Mouse (Mus musculus): ENCODE measurements at regions not wholly inside any gene's neighbourhood (a gene's known extent, or its start where the extent isn't known, plus 50 kb on each side); places are given as distances from the start of the nearest gene placed in this dataset.

DNA sequence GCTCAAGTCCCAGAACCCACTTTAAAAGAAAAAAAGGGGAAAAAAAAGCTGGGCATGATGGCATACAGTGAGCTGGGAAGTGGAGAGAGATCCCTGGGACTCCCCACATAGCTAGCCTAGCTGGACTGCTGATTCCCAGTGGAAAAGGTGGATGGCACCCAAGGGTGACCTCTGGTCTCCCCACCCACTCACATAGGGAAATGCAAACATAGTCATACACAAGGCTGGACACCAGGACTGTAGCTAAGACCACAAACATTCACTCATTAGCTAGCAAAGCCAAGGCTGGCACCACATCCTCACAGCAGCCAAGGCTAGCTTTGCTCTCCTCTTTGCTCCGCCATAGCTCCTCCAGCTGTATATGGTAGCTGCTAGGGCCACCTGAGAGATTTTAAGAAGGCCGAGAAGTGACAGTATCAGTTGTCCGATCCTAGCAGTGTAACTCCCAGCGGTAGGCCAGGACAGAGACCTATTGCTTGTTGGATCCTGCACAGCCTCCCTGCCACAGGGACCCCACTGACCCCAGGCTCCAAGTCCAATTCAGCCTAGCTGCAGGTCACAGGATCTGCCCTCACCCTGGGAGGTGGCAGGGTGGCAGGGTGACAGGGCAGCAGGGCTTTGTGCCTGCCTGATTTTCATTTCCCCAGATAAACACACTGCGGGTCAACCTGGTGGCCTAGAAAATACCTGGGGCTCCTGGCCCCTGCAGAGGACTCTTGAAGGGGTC, 119.8 kb upstream of the Gli2 start:
- no peaks in the 10 kb centered on the region for H3K4me1 ChIP-seq (ENCODE audit: control insufficient read depth, insufficient read depth, low read length)
- no peaks in the 10 kb centered on the region for H3K36me3 ChIP-seq (ENCODE audit: control insufficient read depth, insufficient read depth, low read length)
- TF ChIP-seq POLR2A (IDR thresholded peaks at IDR 0.05; ENCODE audit: control insufficient read depth, low read depth, low read length) (no peak), CTCF (IDR thresholded peaks at IDR 0.05; ENCODE audit: control insufficient read depth, insufficient read depth, insufficient replicate concordance, low read depth, low read length) (no peak)
- H3K27me3 ChIP-seq (ENCODE audit: control insufficient read depth, insufficient read depth, low read length): no peaks in the 10 kb centered on the region
- H3K27ac ChIP-seq (ENCODE audit: control insufficient read depth, insufficient read depth, low read depth, low read length): no peak overlapping the region
- no peak overlapping the region for H3K4me3 ChIP-seq (ENCODE audit: control insufficient read depth, low read depth, low read length)

- TF ChIP-seq POLR2A (IDR thresholded peaks at IDR 0.05; ENCODE audit: control insufficient read depth, low read depth, low read length): no peak
- TF ChIP-seq CTCF (IDR thresholded peaks at IDR 0.05; ENCODE audit: control insufficient read depth, insufficient read depth, insufficient replicate concordance, low read depth, low read length): no peak
- Histone ChIP-seq H3K27ac (ENCODE audit: control insufficient read depth, insufficient read depth, low read depth, low read length) (no peak overlapping the region), H3K4me3 (ENCODE audit: control insufficient read depth, low read depth, low read length) (no peak overlapping the region), H3K27me3 (ENCODE audit: control insufficient read depth, insufficient read depth, low read length) (no peaks in the 10 kb centered on the region), H3K36me3 (ENCODE audit: control insufficient read depth, insufficient read depth, low read length) (no peaks in the 10 kb centered on the region), H3K4me1 (ENCODE audit: control insufficient read depth, insufficient read depth, low read length) (no peaks in the 10 kb centered on the region)
Observed at GRCm38 (mm10) chr1:119167443-119167842, 114.0 kb upstream of the Gli2 start.

GRCm38 (mm10) chr1:119166286-119166685, 112.9 kb upstream of the Gli2 start:
- H3K27ac ChIP-seq (ENCODE audit: control insufficient read depth, insufficient read depth, low read depth, low read length): no peak overlapping the region
- TF ChIP-seq POLR2A (IDR thresholded peaks at IDR 0.05; ENCODE audit: control insufficient read depth, low read depth, low read length): no peak
- TF ChIP-seq CTCF (IDR thresholded peaks at IDR 0.05; ENCODE audit: control insufficient read depth, insufficient read depth, insufficient replicate concordance, low read depth, low read length): no peak
- no peaks in the 10 kb centered on the region for H3K36me3 ChIP-seq (ENCODE audit: control insufficient read depth, insufficient read depth, low read length)
- H3K4me3 ChIP-seq (ENCODE audit: control insufficient read depth, low read depth, low read length): no peak overlapping the region
- H3K27me3 ChIP-seq (ENCODE audit: control insufficient read depth, insufficient read depth, low read length): no peaks in the 10 kb centered on the region
- H3K4me1 ChIP-seq (ENCODE audit: control insufficient read depth, insufficient read depth, low read length): no peaks in the 10 kb centered on the region

DNA sequence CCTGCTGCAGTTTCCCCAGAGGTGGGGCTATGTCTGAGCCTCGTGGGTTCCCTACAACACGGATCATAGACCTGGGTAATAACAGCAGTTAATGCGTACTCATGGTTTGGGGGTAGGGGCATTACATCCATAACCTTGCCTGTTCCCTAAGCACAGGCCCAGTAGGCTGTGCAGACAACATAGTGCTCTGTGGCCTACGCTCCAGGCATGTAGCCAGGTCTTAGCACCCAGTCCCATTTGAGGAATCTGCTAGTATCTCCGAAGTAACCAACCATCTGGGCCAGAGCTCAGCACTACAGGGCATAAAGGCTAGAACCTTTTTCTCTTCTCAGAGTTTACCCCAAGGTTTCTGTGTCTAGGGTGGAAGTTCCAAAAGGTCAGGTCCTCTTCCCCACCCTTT, 111.4 kb upstream of the Gli2 start:
- TF ChIP-seq POLR2A (IDR thresholded peaks at IDR 0.05; ENCODE audit: control insufficient read depth, low read depth, low read length) (no peak), CTCF (IDR thresholded peaks at IDR 0.05; ENCODE audit: control insufficient read depth, insufficient read depth, insufficient replicate concordance, low read depth, low read length) (no peak)
- Histone ChIP-seq H3K27me3 (ENCODE audit: control insufficient read depth, insufficient read depth, low read length) (no peaks in the 10 kb centered on the region), H3K27ac (ENCODE audit: control insufficient read depth, insufficient read depth, low read depth, low read length) (no peak overlapping the region), H3K36me3 (ENCODE audit: control insufficient read depth, insufficient read depth, low read length) (no peaks in the 10 kb centered on the region), H3K4me1 (ENCODE audit: control insufficient read depth, insufficient read depth, low read length) (no peaks in the 10 kb centered on the region), H3K4me3 (ENCODE audit: control insufficient read depth, low read depth, low read length) (no peak overlapping the region)

DNA sequence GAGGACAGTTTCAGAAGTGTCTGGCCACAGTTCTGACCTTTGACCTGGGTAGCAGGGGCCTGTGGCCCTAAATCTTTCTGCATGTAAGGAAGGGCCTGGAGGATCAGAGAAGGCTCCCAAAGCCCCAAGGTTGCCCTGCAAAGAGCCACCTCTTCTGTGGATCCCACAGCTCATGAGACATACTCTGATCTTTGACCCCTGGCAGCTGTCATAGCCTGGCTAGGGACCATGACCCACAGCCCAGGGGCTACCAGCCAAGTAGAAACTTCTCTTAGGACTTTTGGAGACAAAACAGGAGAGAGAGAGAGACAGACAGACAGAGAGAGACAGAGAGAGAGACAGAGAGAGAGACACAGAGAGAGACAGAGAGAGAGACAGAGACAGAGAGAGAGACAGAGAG, 110.4 kb upstream of the Gli2 start:
- Histone ChIP-seq H3K4me1 (ENCODE audit: control insufficient read depth, insufficient read depth, low read length) (no peaks in the 10 kb centered on the region), H3K27me3 (ENCODE audit: control insufficient read depth, insufficient read depth, low read length) (no peaks in the 10 kb centered on the region), H3K27ac (ENCODE audit: control insufficient read depth, insufficient read depth, low read depth, low read length) (no peak overlapping the region), H3K36me3 (ENCODE audit: control insufficient read depth, insufficient read depth, low read length) (no peaks in the 10 kb centered on the region), H3K4me3 (ENCODE audit: control insufficient read depth, low read depth, low read length) (no peak overlapping the region)
- TF ChIP-seq CTCF (IDR thresholded peaks at IDR 0.05; ENCODE audit: control insufficient read depth, insufficient read depth, insufficient replicate concordance, low read depth, low read length) (no peak), POLR2A (IDR thresholded peaks at IDR 0.05; ENCODE audit: control insufficient read depth, low read depth, low read length) (no peak)

- H3K36me3 ChIP-seq (ENCODE audit: control insufficient read depth, insufficient read depth, low read length): no peaks in the 10 kb centered on the region
- no peaks in the 10 kb centered on the region for H3K27me3 ChIP-seq (ENCODE audit: control insufficient read depth, insufficient read depth, low read length)
- TF ChIP-seq POLR2A (IDR thresholded peaks at IDR 0.05; ENCODE audit: control insufficient read depth, low read depth, low read length): no peak
- TF ChIP-seq CTCF (IDR thresholded peaks at IDR 0.05; ENCODE audit: control insufficient read depth, insufficient read depth, insufficient replicate concordance, low read depth, low read length): no peak
- H3K4me3 ChIP-seq (ENCODE audit: control insufficient read depth, low read depth, low read length): no peak overlapping the region
- H3K27ac ChIP-seq (ENCODE audit: control insufficient read depth, insufficient read depth, low read depth, low read length): no peak overlapping the region
- no peaks in the 10 kb centered on the region for H3K4me1 ChIP-seq (ENCODE audit: control insufficient read depth, insufficient read depth, low read length)
Observed at GRCm38 (mm10) chr1:119163114-119163740, 109.8 kb upstream of the Gli2 start.

GRCm38 (mm10) chr1:119161751-119162150, 108.3 kb upstream of the Gli2 start:
- TF ChIP-seq CTCF (IDR thresholded peaks at IDR 0.05; ENCODE audit: control insufficient read depth, insufficient read depth, insufficient replicate concordance, low read depth, low read length): no peak
- TF ChIP-seq POLR2A (IDR thresholded peaks at IDR 0.05; ENCODE audit: control insufficient read depth, low read depth, low read length): no peak
- H3K27ac ChIP-seq (ENCODE audit: control insufficient read depth, insufficient read depth, low read depth, low read length): no peak overlapping the region
- H3K4me3 ChIP-seq (ENCODE audit: control insufficient read depth, low read depth, low read length): no peak overlapping the region

More at GRCm38 (mm10) chr1:119161751-119162150, 108.3 kb upstream of the Gli2 start:
- Histone ChIP-seq H3K27me3 (ENCODE audit: control insufficient read depth, insufficient read depth, low read length) (no peaks in the 10 kb centered on the region), H3K36me3 (ENCODE audit: control insufficient read depth, insufficient read depth, low read length) (no peaks in the 10 kb centered on the region), H3K4me1 (ENCODE audit: control insufficient read depth, insufficient read depth, low read length) (no peaks in the 10 kb centered on the region)
